Mouse (Mus musculus): ENCODE measurements around the gene Cobl.
A peak's percentile ranks its signal among the peaks of the same experiment; 100 is the strongest.

Gene Cobl

DNA sequence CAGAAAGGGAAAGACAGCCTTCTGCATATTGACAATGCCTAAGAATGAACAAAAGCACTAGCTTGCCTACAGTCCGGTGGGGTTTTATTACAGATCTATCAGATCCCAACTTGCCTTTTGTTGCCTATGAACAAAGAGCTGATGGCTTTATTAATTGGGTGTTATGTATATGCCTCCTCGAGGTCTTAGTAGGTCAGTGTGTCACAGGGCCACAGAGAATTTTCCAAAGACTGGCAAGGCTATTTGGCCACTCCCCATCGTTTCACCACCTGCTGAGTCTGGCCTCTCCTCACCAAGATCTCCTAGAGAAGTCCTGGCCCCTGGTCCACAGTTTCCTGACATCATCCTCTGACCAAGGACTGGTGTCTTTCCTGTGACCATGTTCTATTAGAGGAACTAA, 83.7 kb downstream of the Cobl start:
- no peak for DNase-seq

DNA sequence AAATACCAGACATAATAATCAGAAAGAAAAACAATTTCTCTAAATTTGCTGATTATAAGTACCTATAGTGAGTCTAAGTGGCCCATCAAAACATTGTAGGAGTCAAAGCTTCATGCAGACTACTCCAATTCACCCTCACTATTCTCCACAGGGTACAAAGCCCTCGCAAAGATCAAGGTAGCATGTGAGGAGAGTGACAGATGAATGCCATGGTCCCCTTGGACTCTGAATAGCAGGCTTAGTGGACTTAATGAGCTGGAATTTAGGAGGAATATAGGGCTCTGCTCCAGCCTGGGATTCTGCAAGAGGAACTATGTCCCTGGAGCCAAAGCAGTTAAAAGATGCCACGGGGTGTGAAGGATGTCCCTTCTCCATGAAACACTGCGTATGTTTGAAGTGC, 88.1 kb downstream of the Cobl start:
- no peak for DNase-seq

DNA sequence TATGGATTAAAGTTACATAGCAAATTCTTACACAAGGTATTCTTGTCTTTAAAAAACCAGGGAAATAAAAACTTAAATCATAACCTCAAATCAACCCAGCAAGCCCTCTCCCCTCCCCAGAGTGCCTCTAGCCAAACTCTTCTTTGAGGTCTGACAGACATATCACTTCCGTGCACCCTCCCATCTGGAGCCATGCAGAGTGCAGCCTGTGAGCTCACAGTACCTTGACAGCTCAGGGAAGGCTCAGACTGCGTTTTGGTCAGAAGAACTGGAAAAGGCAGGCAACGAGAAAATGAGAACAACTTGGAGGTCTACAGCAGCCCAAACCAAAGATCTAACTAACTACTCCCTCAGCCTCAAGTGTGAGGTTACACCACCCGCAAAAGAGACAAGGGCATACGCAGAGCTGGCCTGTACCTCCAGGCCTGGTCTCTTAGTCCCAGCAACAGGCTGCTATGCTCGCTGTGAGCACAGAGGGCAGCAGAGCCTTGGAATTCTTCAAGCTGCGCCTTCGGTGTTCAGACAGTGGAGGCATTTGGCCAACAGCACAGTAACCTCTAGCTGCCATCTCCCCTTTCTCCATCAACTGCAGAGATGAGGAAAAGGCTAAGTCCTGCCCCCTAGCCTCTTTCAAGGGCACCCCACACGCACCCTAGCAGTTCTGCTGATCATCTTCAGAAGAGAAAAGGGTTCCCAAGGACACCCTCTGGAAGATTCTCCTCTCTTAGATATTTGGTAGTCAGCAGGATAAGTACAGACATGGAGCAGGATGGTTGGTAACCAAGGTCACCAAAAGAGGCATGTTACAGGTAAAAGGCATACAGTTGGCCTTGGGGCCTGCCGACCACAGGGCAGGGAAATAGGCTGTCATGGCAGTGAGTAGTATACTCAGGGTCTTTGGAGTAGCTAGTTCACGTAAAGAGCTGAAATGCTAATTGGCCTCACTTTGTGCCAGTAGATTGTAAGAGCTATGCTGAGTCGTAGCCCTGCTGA, 91.4 kb downstream of the Cobl start:
- DNase-seq: peak; percentile 63 to 66

GRCm38 (mm10) chr11:12370957-12371356, 93.8 kb downstream of the Cobl start:
- no peak for DNase-seq

- DNase-seq: no peak
Measured at GRCm38 (mm10) chr11:12367426-12368178, 97.2 kb downstream of the Cobl start.

- DNase-seq: peak; percentile 7 to 9
Measured at GRCm38 (mm10) chr11:12359336-12360000, 105.3 kb downstream of the Cobl start.

- DNase-seq: no peak
Measured at GRCm38 (mm10) chr11:12358602-12359001, 106.2 kb downstream of the Cobl start.

DNA sequence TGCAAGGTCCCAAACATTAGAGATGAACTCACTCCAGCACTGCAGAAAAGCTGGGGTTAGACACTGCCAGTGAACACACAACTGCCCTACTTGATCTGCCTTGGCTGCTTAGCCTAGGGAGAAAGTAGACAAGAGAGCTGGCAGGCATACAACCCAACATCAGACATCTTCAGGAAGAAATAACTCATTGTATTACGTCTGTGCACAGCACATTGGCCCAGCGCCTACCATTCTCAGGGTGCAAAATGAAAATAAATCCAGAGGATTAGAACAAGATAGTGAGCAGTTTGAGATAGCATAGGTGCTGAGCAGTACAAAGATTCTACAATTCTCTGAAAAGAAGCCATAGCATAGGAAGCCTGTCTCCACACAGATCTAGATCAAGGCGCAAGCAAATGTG, 109.1 kb downstream of the Cobl start:
- no peak for DNase-seq

DNA sequence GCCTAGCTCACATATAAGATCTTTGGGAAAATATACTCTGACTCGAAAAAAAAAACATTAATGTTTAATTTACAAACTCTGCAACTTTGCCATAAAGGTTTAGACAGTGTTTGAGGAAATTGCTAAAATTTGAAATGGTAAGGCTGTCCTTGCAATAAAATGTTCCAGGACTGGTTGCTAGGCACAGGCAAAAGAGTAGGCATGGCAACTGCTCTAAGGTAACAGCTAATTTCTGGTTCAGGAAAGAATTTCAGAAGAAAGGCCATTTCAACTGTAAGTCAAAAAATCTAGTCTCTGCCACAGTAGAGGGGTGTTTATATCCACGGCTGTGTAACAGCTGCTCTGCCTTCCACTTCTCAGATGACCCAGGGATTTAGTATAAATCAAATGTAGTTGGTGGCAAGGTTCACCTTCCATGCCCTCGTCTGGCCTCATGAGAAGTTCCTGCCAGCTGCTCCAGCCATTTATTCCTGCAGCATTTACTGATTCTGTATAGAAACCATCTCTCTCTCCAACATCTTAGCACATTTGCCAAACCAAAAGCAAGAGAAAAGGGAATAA, 113.7 kb downstream of the Cobl start:
- no peak for DNase-seq

- no peak for DNase-seq
Measured at GRCm38 (mm10) chr11:12350086-12350485, 114.7 kb downstream of the Cobl start.

- DNase-seq: no peak
Measured at GRCm38 (mm10) chr11:12346486-12346885, 118.3 kb downstream of the Cobl start.

- no peak for DNase-seq
Measured at GRCm38 (mm10) chr11:12343686-12344085, 121.1 kb downstream of the Cobl start.

- no peak for DNase-seq
Measured at GRCm38 (mm10) chr11:12340697-12341096, 124.1 kb downstream of the Cobl start.

- no peak for DNase-seq
Measured at GRCm38 (mm10) chr11:12336145-12336544, 128.6 kb downstream of the Cobl start.

DNA sequence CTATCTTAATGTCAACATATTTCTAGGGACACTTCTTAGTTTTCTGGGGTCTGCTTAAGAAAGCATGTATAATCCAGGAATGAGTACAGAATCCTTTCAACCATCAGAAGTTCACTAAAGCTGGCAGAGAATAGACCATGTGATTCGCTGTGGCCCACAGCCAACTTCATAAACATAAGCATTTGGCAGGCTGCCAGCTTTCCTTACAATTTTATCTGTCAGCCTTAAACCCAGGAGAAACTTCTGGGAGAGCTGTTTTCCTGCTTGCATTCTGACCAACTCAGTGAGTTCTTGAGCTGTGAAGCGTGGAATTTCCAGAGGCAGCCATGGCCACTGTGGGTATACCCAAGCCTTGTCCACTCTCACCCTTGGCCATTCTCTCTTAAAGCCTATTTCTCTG, 132.8 kb downstream of the Cobl start:
- no peak for DNase-seq

GRCm38 (mm10) chr11:12321445-12321844, 143.3 kb downstream of the Cobl start:
- no peak for DNase-seq

DNA sequence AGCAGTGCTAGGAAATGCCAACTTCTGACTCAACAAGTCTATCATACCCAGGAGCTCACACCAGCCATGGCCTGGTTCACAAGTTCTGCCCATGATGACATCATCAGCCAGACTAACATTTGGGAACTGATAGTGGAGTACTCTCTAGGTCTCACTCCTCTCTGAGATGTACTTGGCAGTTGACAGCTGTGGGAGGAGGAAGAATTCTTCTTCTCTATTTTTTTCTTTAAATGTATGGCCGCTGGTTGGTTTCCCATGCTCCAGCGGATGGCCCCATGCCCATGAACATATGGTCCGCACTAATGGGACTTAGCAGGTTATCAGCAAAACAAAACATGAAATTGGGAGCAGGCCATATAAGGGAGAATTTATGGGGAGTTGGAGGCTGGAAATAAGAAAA, 145.4 kb downstream of the Cobl start:
- DNase-seq: peak; percentile 38 to 45

DNA sequence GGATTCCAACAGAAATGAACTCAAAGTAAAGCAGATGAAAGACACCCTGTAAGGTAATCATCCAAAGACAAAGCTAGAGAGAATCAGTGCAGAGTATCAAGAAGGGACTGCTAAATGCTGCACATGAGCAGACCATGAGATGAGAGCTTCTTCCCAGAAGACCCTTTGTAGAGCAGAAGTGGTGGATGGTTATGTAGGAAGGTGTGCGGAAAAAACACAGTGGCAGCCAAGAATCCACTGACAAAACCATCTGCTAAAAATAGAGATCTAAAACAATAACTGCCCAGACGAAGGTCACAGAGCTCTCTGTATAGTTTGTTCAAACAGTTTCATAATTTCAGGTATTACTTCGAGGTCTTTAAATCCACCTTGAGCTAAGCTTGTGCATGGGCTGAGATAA, 149.1 kb downstream of the Cobl start:
- no peak for DNase-seq

DNA sequence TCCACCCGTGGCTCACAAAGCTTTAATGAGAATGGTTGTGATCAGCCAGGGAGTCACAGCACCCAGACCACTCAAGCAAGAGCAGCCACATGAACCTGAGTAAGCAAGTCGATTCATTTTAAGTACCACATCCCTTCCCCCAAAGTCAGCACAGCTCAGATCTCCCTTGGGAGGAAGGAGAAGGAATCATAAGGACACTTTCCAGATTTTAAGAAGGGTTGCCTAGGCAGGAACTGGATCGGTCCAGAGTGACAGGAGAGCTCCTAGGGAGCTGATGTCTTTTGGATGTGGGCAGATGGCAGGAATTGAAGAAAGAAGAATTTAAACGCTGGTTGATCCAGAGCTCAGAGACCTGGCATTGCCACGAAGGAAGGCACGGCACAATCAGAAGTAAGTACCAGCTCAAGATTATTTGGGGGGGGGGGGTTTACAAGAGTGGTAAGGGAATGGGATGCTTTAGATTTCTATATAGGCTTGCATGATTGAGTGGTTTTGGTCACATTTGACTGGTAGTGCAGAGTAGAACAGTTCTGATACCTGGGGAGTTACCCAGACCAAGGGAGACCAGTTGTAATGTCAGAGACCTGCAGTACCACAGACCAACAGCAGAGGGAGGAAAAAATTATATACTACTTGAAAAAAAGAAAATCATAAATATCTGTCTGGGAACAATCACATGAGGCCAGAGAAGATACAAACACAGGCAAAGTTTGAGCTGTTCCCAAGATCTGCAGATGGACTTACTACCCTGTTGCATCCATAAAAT, 150.3 kb downstream of the Cobl start:
- DNase-seq: peak in 1 of 2 experiments; percentile 15

GRCm38 (mm10) chr11:12311419-12311818, 153.3 kb downstream of the Cobl start:
- no peak for DNase-seq

DNA sequence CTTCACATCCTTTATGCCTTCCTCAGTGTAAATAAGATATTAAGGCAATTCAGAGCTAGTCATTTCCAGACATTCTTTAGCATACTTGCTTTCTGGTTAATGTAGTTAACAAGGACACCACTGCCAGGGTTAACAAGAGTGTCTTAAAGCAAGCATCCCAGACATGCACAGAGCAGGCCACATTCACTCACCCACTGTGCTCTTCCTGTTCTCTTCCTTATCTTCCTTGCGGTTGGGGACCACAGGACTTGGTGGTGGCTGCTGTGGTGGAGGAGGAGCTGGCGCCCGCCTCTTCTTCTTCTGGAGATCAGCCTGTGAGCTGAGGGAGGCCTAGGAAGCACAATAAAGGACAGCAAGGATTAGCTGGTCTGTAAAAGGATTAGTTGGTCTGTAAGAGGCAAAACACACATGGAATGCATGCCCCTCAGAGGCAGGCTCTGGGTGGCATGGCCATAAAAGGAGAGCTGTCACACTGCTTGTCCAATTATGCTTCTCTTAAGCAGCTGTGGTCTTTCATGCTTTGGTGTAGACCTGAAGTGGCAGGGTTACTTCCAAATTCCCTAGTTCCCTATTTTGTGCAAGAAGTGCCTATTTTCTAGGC, 155.2 kb downstream of the Cobl start:
- no peak for DNase-seq

GRCm38 (mm10) chr11:12304879-12305278, 159.9 kb downstream of the Cobl start:
- DNase-seq: no peak
